Mouse (Mus musculus): ENCODE data around the gene 4930451I11Rik.

DNA sequence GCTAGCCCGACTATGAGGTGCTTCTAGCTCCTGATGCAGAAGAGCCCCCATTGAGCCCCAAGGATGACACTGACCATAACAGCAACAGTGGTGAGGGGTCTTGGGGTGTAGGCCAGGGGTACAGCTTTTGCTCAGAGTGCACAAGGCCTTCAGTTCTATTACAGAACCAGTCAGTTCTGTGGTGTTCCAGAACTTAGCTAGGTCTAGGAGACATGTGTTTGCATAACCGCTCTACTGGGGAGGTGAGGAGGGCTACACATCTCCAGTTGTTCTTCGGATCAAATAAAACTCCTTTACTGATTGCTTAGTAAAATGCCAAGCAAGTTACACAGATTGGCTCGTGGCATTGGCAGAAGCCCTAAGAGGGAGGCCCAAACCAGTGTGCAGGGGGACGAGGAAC is at the start of gene 4930451I11Rik:
- TF ChIP-seq CTCF (IDR thresholded peaks at IDR 0.05; ENCODE audit: low read depth, low read length) (no peak), POLR2A (IDR thresholded peaks at IDR 0.05; ENCODE audit: extremely low read depth, insufficient read depth, low read length) (no peak)
